Mouse (Mus musculus) liver, embryonic 14.5 days (tissue): ENCODE data around the gene Gm45233.

Experiments used
- CTCF ChIP-seq: IDR thresholded peaks from 2 replicates; pipeline ENCODE4 v1.5.1; 2016; ENCODE audit warnings: antibody characterized with exemption, low read depth, control low read depth
- EP300 ChIP-seq: IDR thresholded peaks from 2 replicates; pipeline ENCODE4 v1.6.1; 2016; ENCODE audit warnings: antibody characterized with exemption, low read depth

GRCm38 (mm10) chr7:43462851-43463250 lies 18.9 kb downstream of the Gm45233 start, which contains the start of gene Vsig10l:
- TF ChIP-seq CTCF (no peak), EP300 (no peak)
